Mouse (Mus musculus): ENCODE results near the gene Cabp2.
"Not testable (repeated sequence)": the region's sequence is repeated elsewhere in the genome, so short reads cannot be mapped to it uniquely, and the experiment has no call there.

The Cabp2 gene

GRCm38 (mm10) chr19:4121896-4122295, 40.5 kb downstream of the Cabp2 start:
- CTCF ChIA-PET, result interaction anchor here (0.5 kb wide), 1 partner anchor 1847 kb away, joined by 16 read pairs; no protein-coding TSS in a partner anchor

GRCm38 (mm10) chr19:4122411-4123370, 41.3 kb downstream of the Cabp2 start:
- CTCF ChIA-PET, result interaction anchor here (0.7 to 1.5 kb wide), 2 partner anchors 15 to 78 kb away, joined by 3 to 6 read pairs; no protein-coding TSS in a partner anchor

DNA sequence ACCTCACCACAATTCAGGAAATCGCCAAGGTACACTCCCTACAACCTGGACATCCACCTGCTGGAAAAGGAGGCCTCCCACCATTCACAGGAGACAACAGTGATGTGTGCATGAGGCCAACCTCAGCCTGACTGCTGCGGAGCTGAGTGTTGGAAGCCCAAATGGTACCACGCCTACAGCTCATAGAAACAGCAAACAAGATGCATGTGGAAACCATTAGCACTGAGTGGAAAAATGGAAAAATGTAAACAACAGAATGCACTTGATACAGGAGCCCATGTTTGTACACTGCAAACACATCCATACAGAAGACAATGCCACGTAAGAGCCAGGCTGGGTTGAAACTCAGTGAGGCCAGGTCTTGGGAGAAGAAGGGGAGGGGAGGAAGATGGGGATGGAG, 43.1 kb downstream of the Cabp2 start:
- CTCF ChIA-PET, result interaction anchor here (0.6 to 1.6 kb wide), 5 partner anchors 68 to 159 kb away, joined by 3 to 5 read pairs (median 3); partner anchors contain the start of genes AC109138.7, Clcf1 and Rad9a

DNA sequence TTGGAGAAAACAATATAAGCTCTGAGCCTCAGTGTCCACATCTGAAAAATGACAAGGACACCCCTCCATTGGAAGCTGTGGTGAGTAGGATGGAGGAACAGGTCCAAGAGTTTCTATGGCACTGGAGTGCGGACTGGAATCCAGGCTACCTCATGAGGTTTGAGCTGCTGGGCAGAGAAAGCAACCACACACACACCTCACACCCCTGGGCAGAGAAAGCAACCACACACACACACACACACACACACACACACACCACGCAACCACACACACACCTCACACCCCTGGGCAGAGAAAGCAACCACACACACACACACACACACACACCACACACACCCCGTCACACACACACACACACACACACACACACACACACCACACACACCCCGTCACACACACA, 43.9 kb downstream of the Cabp2 start:
- CTCF ChIA-PET, result interaction anchor here (0.6 to 1.6 kb wide), 6 partner anchors 12 to 158 kb away, joined by 3 to 6 read pairs (median 4); partner anchors contain the start of genes AC109138.7, Clcf1 and Rad9a

DNA sequence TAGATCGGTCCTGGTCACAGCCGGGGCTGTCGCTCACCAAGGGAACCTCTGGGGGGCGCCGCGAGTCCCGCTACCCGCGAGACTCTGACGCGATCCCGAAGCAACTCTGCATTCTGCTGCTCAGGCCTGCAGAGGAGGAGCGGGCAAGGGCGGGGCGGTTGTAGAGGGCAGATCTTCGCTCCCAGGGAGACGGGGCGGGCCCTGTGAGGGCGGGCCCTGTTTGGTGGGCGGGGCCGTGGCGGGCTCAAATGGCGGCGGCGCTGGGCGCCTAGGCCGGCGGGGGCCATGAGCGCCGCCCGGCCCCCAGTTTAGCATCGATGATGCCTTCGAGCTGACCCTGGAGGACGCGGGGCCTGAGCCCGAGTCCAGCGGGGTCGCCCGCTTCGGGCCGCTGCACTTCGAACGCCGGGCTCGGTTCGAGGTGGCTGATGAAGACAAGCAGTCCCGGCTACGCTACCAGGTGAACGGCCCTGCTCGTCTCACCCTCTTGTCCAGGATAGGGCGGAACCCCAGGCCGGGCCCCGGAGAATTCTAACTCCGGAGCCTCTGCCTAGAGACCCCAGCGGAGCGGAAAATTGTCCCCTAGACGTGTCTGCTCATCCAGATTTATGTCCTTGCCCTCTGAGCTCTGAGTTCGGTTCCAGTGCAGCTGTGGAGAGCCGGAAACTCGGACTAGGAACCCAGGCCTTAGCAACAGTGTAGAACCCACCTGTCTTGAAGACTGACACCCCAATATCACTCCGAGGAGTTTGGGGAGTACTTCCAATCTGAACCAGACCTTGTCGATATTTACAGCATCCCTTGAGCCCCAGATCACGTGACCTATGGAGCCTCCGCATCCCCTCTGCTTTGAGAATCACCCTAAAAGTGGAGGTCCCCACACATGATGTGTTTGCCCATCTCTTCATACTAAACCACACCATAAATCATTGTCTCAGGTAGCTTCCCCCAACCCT, 44.6 kb downstream of the Cabp2 start, which contains the start of gene Aip:
Gene Aip, minus strand, starts transcription at position 118 of the 956 bp plus-strand sequence.
- CTCF ChIA-PET, result interaction anchor here (0.9 to 1.6 kb wide), 2 partner anchors 39 to 75 kb away, joined by 3 to 5 read pairs; partner anchors contain the start of gene Rad9a

GRCm38 (mm10) chr19:4126759-4127495, 45.5 kb downstream of the Cabp2 start:
- CTCF ChIA-PET, result interaction anchor here (0.9 kb wide), 1 partner anchor 38 kb away, joined by 3 read pairs; no protein-coding TSS in a partner anchor

DNA sequence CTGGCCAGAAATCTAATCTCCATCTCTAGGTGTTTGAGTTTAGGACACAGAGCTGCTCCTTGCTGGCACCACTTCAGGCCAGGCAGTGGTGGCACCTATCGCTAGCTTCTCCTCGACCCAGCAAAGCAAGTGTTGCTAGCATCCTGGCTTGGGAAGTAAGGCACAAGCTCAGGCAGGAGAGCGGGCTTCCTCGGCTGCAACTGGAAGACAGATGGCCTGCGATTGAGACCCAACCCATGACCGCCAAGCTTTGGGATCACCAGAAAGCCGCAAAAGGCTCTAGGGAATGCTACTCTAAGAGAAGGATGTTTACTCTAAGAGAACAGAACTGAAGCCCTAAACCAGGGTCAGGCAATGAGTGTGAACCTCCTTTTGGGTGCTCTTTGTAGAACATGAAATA, 48.1 kb downstream of the Cabp2 start:
- CTCF ChIA-PET, result interaction anchor here (0.6 kb wide), 1 partner anchor 13 kb away, joined by 7 read pairs; no protein-coding TSS in a partner anchor

DNA sequence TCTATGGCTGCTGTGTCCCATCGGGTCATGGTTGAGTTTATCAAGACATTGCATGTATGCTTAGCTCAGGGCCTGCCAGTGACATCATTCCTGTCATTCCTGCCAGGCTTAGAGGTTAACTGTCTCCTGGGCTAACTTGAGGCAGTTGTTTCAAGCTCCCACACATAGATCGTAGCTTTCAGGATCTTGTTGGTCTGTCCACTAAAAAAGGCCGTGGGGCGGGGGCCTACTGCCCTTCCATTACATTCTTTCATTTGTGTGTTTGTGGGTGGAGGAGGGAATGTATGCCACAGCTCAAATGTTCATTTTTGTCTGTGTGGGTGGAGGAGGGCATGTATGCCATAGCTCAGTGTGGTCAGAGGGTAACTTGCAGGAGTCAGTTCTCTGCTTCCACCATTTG, 48.7 kb downstream of the Cabp2 start:
- CTCF ChIA-PET, result interaction anchor here (0.6 to 0.7 kb wide), 2 partner anchors 12 to 255 kb away, joined by 5 to 7 read pairs; no protein-coding TSS in a partner anchor

GRCm38 (mm10) chr19:4131075-4131474, 49.7 kb downstream of the Cabp2 start:
- CTCF ChIA-PET, result interaction anchor here (1.0 kb wide), 1 partner anchor 102 kb away, joined by 3 read pairs; no protein-coding TSS in a partner anchor

DNA sequence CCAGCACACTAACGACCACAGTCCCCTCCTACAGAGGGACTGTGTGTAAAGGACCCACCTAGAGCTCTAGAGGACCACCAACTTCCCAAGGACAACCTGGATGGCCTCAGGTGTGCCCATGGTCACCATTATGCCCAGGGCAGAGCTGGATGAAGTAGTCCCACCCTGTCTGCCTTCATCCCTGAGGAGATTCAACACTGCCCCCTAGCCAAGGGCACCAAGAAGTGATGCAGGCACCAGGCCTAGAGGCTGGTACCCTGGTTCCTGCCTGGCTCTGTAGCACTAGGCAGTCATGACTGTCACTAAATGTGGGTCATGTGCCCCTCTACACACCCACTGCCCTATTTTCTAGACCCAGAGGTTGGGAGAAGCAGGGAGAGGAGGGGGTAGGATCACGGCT, 50.4 kb downstream of the Cabp2 start:
- CTCF ChIA-PET, result interaction anchor here (1.0 kb wide), 1 partner anchor 101 kb away, joined by 3 read pairs; no protein-coding TSS in a partner anchor

DNA sequence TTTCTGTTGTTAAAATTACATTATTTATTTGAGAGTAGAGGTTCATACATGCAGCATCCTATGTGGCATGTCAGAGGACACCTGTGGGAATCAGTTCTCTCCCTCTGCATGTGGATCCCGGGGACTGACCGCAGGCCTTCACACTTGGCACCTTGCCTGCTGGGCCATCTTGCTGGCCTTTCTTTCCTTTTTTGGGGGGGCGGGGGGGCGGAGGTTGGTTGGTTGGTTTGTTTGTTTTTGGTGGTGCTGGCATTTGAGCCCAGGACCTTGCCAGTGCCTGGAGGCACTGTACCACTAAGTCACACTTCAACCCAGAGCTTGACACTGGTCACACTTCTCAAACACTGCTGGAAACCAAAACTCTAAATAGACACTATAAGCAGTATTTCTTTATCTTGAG, 53.0 kb downstream of the Cabp2 start:
- CTCF ChIA-PET, result interaction anchor here (0.8 kb wide), 1 partner anchor 13 kb away, joined by 3 read pairs; no protein-coding TSS in a partner anchor

DNA sequence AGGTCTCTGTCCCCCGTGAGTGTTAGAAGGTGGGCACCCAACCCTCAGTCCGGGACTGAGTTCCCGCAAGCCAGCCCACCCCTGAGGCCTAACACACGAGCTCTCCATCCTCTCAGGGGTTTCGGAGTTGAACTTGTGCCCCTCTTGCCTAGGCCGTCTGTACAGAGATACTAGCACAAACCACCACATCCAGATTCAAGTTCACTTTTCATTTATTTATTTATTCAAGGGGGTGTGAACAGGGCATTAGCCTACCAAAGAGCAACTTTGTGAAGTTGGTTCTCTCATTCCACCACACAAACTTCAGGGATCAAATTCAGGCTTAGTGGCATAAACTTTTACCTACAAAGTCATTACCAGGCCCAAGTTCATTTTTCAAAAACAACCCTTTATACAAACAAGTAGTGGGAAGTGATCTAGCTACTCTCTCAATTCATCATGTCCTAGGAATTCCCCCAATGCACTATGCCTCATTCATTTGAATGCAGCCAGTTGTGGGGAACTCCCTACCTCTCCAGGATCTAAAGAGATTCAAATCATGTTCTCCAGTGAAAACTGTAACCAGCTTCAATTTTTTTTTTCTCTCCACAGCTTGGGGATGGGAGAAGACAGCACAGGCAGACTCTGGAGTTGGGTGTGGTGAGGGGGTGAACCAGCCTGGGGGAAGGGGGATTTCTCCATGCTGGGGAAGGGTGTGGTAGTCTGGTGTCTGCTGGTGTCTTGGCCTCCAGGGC, 54.0 kb downstream of the Cabp2 start:
- CTCF ChIA-PET, result not testable (repeated sequence)

- CTCF ChIA-PET, result not testable (repeated sequence)
These were observed 54.6 kb downstream of the Cabp2 start for GRCm38 (mm10) chr19:4135963-4136345.

GRCm38 (mm10) chr19:4136463-4136862, 55.1 kb downstream of the Cabp2 start:
- CTCF ChIA-PET, result no interaction called here

Measured in spleen, embryonic (tissue).